Mouse (Mus musculus): Measurements from ENCODE around the gene Ccdc172. TPM values are rescaled to one million over a fixed set of nuclear protein-coding genes. Genes with fewer than 3 reads are reported as not detected.

Ccdc172 gene
- polyA plus RNA-seq, 1 experiment: not detected

DNA sequence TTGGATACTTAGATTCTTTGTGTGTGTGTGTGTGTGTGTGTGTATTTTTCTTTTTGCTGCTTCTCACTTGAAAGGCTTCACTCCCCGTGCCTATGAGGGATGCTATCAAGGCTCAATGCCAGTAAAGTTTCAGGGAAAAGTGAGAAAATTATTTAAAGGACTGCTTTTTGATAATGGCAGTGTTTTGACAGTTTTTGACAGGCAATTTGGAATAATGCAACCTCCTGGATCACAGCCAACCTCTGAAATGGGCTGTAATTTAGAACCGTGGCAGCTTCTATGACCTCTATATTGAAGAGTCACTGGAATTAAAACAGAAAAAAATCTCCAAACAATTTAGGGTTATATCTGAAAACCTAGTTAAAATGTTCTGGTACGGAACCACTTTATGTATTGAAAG lies 14.7 kb upstream of the Ccdc172 start:
- WGBS: 87% methylated on average over 3 of the region's 3 CpGs
- TF ChIP-seq POLR2A (IDR thresholded peaks at IDR 0.05; ENCODE audit: control insufficient read depth, extremely low read depth, insufficient read depth, low read length, poor library complexity) (no peak), CTCF (IDR thresholded peaks at IDR 0.05; ENCODE audit: borderline replicate concordance, control insufficient read depth, extremely low read depth, insufficient read depth, low read length, poor library complexity) (no peak)
- Histone ChIP-seq H3K4me1 (replicated peaks; ENCODE audit: control insufficient read depth, insufficient read depth, low read length) (no peaks in the 10 kb centered on the region), H3K36me3 (ENCODE audit: control insufficient read depth, insufficient read depth, low read length) (no peaks in the 10 kb centered on the region), H3K27me3 (ENCODE audit: control insufficient read depth, insufficient read depth, low read length) (no peaks in the 10 kb centered on the region), H3K4me3 (ENCODE audit: control insufficient read depth, insufficient read depth, low read length) (no peak overlapping the region), H3K27ac (ENCODE audit: control insufficient read depth, insufficient read depth, low read length) (no peak overlapping the region)
- DNase-seq: no peak

DNA sequence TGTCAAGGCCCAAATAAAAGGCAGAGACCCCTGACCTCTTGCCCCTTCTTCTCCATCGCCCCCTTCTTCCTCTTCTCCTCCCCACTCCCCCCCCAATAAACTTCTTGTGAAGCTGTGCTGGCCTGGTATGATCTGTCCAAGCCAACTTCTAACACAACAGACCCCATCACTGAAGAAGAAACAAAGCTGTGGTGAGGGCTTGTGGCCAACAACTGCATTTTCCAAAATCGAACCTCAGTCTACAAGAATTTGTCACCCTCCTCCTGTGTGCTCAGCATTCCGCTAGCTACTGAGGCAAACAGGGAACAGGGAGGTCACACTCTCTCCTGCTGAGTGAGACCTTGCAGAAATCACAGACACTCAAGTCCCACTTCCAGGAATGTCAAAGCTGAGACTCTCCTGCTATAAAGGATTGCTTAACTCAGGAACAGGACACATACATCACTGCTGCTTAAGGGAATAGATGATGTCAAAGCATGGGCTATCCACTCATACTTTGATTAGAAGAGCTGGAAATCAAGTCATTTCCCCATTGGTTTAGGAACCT lies 12.3 kb upstream of the Ccdc172 start:
- Histone ChIP-seq H3K27me3 (ENCODE audit: control insufficient read depth, insufficient read depth, low read length) (no peaks in the 10 kb centered on the region), H3K27ac (ENCODE audit: control insufficient read depth, insufficient read depth, low read length) (no peak overlapping the region), H3K36me3 (ENCODE audit: control insufficient read depth, insufficient read depth, low read length) (no peaks in the 10 kb centered on the region), H3K4me3 (ENCODE audit: control insufficient read depth, insufficient read depth, low read length) (no peak overlapping the region), H3K4me1 (replicated peaks; ENCODE audit: control insufficient read depth, insufficient read depth, low read length) (no peaks in the 10 kb centered on the region)
- DNase-seq: no peak
- WGBS: 96% methylated on average over 3 of the region's 3 CpGs
- TF ChIP-seq CTCF (IDR thresholded peaks at IDR 0.05; ENCODE audit: borderline replicate concordance, control insufficient read depth, extremely low read depth, insufficient read depth, low read length, poor library complexity) (no peak), POLR2A (IDR thresholded peaks at IDR 0.05; ENCODE audit: control insufficient read depth, extremely low read depth, insufficient read depth, low read length, poor library complexity) (no peak)

DNA sequence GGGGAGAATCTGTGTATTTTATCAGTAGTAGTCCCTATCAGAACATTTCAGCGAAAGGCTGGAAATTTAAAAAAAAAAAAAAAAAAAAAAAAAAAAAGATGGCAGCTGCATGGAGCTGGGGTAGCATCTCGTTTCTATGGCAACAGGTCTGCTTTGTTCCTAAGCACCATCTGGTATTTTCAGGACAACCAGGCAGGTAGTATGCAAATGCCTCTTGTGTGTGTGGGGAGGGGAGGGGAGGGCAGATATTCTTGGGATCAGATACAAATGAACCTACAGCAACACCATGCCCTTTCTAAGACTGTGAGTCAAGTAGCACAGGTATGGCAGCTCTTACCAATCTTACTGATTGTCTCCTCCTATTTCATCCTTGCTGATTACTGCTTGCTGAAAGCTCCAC lies 11.7 kb upstream of the Ccdc172 start:
- H3K27me3 ChIP-seq (ENCODE audit: control insufficient read depth, insufficient read depth, low read length): no peaks in the 10 kb centered on the region
- 97% methylated on average over 2 of the region's 2 CpGs for WGBS
- no peak for DNase-seq
- no peaks in the 10 kb centered on the region for H3K36me3 ChIP-seq (ENCODE audit: control insufficient read depth, insufficient read depth, low read length)
- no peak overlapping the region for H3K27ac ChIP-seq (ENCODE audit: control insufficient read depth, insufficient read depth, low read length)
- no peak overlapping the region for H3K4me3 ChIP-seq (ENCODE audit: control insufficient read depth, insufficient read depth, low read length)
- no peaks in the 10 kb centered on the region for H3K4me1 ChIP-seq (replicated peaks; ENCODE audit: control insufficient read depth, insufficient read depth, low read length)
- TF ChIP-seq POLR2A (IDR thresholded peaks at IDR 0.05; ENCODE audit: control insufficient read depth, extremely low read depth, insufficient read depth, low read length, poor library complexity) (no peak), CTCF (IDR thresholded peaks at IDR 0.05; ENCODE audit: borderline replicate concordance, control insufficient read depth, extremely low read depth, insufficient read depth, low read length, poor library complexity) (no peak)

DNA sequence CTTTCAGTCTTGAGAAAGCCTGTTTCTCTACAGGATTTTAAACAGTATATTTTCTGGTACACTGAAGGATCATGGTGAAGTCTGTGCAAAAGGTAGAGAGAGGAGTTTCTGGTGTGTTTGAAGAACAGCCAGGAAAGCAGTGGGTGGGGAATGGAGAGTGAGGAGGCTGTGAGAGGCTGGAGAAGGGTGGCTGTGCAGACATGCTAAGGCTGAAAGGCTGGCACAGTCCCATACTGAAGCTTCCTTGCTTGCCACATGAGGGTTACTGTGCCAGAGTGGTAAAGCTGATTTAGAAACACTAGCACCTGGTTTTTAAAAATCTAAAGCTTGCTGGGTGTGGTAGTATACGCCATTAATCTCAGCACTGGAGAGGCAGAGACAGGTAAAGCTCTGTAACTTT lies 9.9 kb downstream of the Ccdc172 start:
- 97% methylated on average over 1 of the region's 1 CpGs for WGBS
- H3K27me3 ChIP-seq (ENCODE audit: control insufficient read depth, insufficient read depth, low read length): no peaks in the 10 kb centered on the region
- H3K27ac ChIP-seq (ENCODE audit: control insufficient read depth, insufficient read depth, low read length): no peak overlapping the region
- no peak overlapping the region for H3K4me3 ChIP-seq (ENCODE audit: control insufficient read depth, insufficient read depth, low read length)
- no peak for DNase-seq
- H3K4me1 ChIP-seq (replicated peaks; ENCODE audit: control insufficient read depth, insufficient read depth, low read length): no peaks in the 10 kb centered on the region
- TF ChIP-seq POLR2A (IDR thresholded peaks at IDR 0.05; ENCODE audit: control insufficient read depth, extremely low read depth, insufficient read depth, low read length, poor library complexity): no peak
- no peak for TF ChIP-seq CTCF (IDR thresholded peaks at IDR 0.05; ENCODE audit: borderline replicate concordance, control insufficient read depth, extremely low read depth, insufficient read depth, low read length, poor library complexity)
- no peaks in the 10 kb centered on the region for H3K36me3 ChIP-seq (ENCODE audit: control insufficient read depth, insufficient read depth, low read length)

DNA sequence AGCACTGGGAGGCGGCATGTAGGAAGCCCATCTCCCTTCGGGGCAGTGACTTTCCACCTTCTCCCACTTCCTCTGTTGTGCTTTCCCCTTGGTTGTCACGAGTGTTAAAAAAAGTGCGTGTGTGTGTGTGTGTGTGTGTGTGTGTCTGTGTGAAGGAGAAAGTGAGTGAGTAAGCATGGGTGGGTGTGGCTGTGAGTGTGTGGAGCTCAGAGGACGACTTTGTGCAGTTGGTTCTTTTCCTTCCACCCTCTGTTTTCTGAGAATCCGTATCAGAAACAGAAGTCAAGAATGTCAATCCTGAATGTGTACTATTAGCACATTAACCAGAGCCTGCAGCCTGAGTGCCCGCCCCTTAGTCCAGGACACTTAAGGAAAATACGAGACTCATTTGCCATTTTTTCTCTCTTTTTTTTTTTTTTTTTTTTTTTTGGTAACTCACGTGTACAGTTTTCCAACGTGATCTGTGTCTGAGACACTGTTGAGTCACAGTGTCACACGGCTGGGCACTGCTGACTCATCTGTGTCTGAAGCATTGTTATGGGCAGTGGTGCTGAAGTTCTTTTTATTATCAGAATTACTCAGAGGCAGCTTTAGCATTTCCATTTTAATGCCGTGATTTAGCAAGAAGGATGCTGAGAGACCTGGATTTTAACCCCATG lies 12.1 kb downstream of the Ccdc172 start:
- Histone ChIP-seq H3K27ac (ENCODE audit: control insufficient read depth, insufficient read depth, low read length) (no peak overlapping the region), H3K27me3 (ENCODE audit: control insufficient read depth, insufficient read depth, low read length) (no peaks in the 10 kb centered on the region), H3K36me3 (ENCODE audit: control insufficient read depth, insufficient read depth, low read length) (no peaks in the 10 kb centered on the region), H3K4me3 (ENCODE audit: control insufficient read depth, insufficient read depth, low read length) (no peak overlapping the region), H3K4me1 (replicated peaks; ENCODE audit: control insufficient read depth, insufficient read depth, low read length) (no peaks in the 10 kb centered on the region)
- 73% methylated on average over 12 of the region's 12 CpGs for WGBS
- TF ChIP-seq POLR2A (IDR thresholded peaks at IDR 0.05; ENCODE audit: control insufficient read depth, extremely low read depth, insufficient read depth, low read length, poor library complexity) (no peak), CTCF (IDR thresholded peaks at IDR 0.05; ENCODE audit: borderline replicate concordance, control insufficient read depth, extremely low read depth, insufficient read depth, low read length, poor library complexity) (no peak)
- no peak for DNase-seq

DNA sequence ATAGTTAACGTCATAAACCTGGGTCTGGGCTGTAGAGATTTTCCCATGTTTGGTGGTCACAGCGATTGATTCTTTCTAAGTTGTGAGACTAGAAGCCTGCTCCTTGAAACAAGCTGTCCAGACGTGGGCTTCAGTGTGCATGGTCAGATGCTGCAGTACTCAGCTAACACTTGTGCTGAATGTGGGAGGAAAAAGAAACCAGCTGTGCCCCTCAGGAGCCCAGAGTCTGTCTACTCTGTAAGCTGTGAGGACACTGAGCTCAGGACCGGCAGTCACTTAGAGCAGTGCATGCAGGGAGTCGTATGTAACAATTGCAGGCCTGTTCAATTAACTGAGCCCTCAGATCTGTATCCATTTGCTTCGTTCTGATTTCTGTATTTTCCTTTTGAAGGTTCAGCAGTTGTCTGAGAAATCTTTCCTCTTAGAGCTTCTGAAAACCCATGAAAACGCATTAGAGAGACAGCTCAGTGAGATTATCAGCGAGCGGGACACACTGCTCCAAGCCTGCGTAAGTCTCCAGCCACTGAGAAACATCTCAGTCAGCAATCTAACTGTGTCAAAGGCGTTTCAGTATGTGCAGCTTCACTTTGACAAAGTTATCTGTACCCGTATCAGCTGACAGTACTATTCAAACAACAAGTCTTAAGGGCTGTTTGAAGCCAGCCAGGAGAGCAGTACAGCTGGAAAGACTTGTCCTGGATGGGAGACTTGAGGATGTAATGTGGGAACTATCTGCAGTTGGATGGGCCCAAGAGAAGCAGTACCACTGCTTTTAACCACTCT lies 13.9 kb downstream of the Ccdc172 start:
- WGBS: 92% methylated on average over 12 of the region's 12 CpGs
- TF ChIP-seq POLR2A (IDR thresholded peaks at IDR 0.05; ENCODE audit: control insufficient read depth, extremely low read depth, insufficient read depth, low read length, poor library complexity) (no peak), CTCF (IDR thresholded peaks at IDR 0.05; ENCODE audit: borderline replicate concordance, control insufficient read depth, extremely low read depth, insufficient read depth, low read length, poor library complexity) (no peak)
- Histone ChIP-seq H3K4me3 (ENCODE audit: control insufficient read depth, insufficient read depth, low read length) (no peak overlapping the region), H3K36me3 (ENCODE audit: control insufficient read depth, insufficient read depth, low read length) (no peaks in the 10 kb centered on the region), H3K4me1 (replicated peaks; ENCODE audit: control insufficient read depth, insufficient read depth, low read length) (no peaks in the 10 kb centered on the region), H3K27me3 (ENCODE audit: control insufficient read depth, insufficient read depth, low read length) (no peaks in the 10 kb centered on the region), H3K27ac (ENCODE audit: control insufficient read depth, insufficient read depth, low read length) (no peak overlapping the region)
- DNase-seq: no peak

Data from thymus, adult 2 months (tissue).